Mouse (Mus musculus) spleen, adult 2 months (tissue): ENCODE results near the gene Srbd1. TPM values are rescaled to one million over a fixed set of nuclear protein-coding genes. Genes with fewer than 3 reads are reported as not detected.

ENCODE experiments used
- DNase-seq, 2 experiments: peaks; one replicate each; pipeline versions ENCODE4 v3.0.0 to v3.0.0-alpha.2; 2012 to 2021; ENCODE audit warnings: low spot score in 2 of 2, low read depth in 1 of 2
- H3K27ac ChIP-seq: fragments of 200-500 bp; 2 replicates; pipeline ENCODE4 v1.5.1; 2012; ENCODE audit warnings: low read length, inconsistent platforms; ENCODE audit not compliant: insufficient read depth
- H3K27me3 ChIP-seq: fragments of 200-500 bp; 2 replicates; pipeline ENCODE4 v1.6.1; 2012; ENCODE audit warnings: mild to moderate bottlenecking, moderate library complexity, low read length, inconsistent platforms; ENCODE audit not compliant: control insufficient read depth, insufficient read depth
- H3K36me3 ChIP-seq: fragments of 200-500 bp; 2 replicates; pipeline ENCODE4 v1.6.1; 2012; ENCODE audit warnings: mild to moderate bottlenecking, low read length, inconsistent platforms; ENCODE audit not compliant: control insufficient read depth, insufficient read depth
- H3K4me1 ChIP-seq: fragments of 200-500 bp; 2 replicates; pipeline ENCODE4 v1.6.1; 2011; ENCODE audit warnings: inconsistent platforms; ENCODE audit not compliant: control insufficient read depth, insufficient read depth, insufficient read length
- H3K4me3 ChIP-seq: fragments of 200-500 bp; 2 replicates; pipeline ENCODE4 v1.5.1; 2011; ENCODE audit warnings: mild to moderate bottlenecking, inconsistent platforms; ENCODE audit not compliant: insufficient read depth, insufficient read length; ENCODE audit errors: extremely low read depth
- CTCF ChIP-seq: fragments of 200-500 bp; IDR thresholded peaks from 2 replicates; pipeline ENCODE4 v1.5.1; 2011; ENCODE audit warnings: mild to moderate bottlenecking, inconsistent platforms; ENCODE audit not compliant: insufficient read depth, insufficient read length, insufficient replicate concordance; ENCODE audit errors: extremely low read depth
- POLR2A ChIP-seq: fragments of 200-500 bp; IDR thresholded peaks from 2 replicates; pipeline ENCODE4 v1.6.1; 2011; ENCODE audit warnings: low read depth, low read length, inconsistent platforms
- WGBS: fragments of 180-500 bp; shearing (Covaris S2); methylation state at CpG from one replicate; pipeline ENCODE4 v1.1.7; 2018; 5-methylcytosine and 5-hydroxymethylcytosine counted together
- polyA plus RNA-seq: library from polyadenylated mRNA; depleted of rRNA; stranded (reverse); fragments of >200 nt; gene quantifications from 2 replicates; pipeline ENCODE4 v1.2.3, GENCODE M21; 2012

The Srbd1 gene
- polyA plus RNA-seq, 1 experiment = 2.2 TPM

DNA sequence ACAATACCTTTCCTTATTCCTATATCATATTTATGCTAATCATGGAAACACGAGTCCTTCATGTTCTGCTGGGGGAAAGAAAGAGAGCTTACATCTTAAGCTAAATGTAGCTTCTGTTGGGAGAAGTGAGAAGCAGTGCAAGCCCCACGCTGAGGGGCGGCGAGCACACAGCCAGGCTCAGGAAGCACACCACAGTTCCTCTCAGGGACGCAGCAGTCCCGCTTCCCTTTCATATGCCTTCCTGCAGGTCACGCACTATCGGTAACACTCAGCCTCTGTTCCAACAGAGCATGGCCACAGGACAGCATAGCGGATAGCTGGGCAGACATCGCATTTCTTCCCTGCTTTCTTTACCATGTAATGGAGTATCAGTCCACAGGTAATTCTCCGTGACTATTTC lies 66.9 kb downstream of the Srbd1 start:
- no peak overlapping the region for H3K4me3 ChIP-seq
- 39% methylated on average over 11 of the region's 11 CpGs for WGBS

DNA sequence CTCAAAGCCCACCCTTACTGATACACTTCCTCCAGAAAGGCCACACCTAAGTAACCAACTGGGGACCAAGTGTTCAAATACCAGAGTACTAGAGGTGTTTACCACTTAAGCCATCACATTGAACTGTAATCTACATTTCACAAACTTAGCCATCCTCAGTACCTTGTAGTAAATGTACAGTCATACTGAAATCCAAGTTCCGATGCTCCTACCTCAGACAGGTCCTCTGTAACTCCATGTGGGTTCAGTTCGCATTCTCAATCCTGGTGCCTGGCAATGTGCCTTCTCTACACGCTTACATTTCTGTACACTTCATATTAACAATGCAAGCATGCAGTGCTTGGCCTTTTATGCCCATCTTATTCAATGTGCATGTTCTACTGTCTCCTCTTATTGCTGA lies 77.5 kb downstream of the Srbd1 start:
- no peak for DNase-seq
- H3K36me3 ChIP-seq = no peaks in the 10 kb centered on the region; the same call in 1 of the 2 replicates
- no peak overlapping the region for H3K27ac ChIP-seq
- TF ChIP-seq CTCF (no peak), POLR2A (no peak)
- no peak overlapping the region for H3K4me3 ChIP-seq
- H3K4me1 ChIP-seq = no peaks in the 10 kb centered on the region
- WGBS = 92% methylated on average over 3 of the region's 3 CpGs
- H3K27me3 ChIP-seq = no peaks in the 10 kb centered on the region

More for the DNA sequence above, 66.9 kb downstream of the Srbd1 start:
- no peaks in the 10 kb centered on the region for H3K27me3 ChIP-seq
- DNase-seq = no peak
- H3K36me3 ChIP-seq = no peaks in the 10 kb centered on the region
- no peak overlapping the region for H3K27ac ChIP-seq
- no peak for TF ChIP-seq POLR2A
- no peak for TF ChIP-seq CTCF
- no peaks in the 10 kb centered on the region for H3K4me1 ChIP-seq

DNA sequence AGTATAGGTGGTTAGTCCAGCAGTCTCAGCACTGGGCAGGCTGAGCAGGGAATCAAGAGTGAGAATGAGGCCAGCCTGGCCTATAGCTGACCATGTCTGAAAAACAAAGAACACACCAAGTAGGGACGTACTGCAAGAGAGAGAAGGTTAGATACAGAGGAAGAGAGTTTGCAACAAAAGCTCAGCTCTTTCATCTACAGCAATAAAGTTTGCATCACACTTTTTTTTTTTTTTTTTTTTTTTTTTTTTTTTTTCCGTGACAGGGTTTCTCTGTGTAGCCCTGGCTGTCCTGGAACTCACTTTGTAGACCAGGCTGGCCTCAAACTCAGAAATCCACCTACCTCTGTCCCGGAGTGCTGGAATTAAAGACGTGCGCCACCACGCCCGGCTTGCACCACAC lies 79.1 kb downstream of the Srbd1 start:
- no peaks in the 10 kb centered on the region for H3K27me3 ChIP-seq
- no peak for TF ChIP-seq CTCF
- no peak for TF ChIP-seq POLR2A
- H3K27ac ChIP-seq = no peak overlapping the region
- H3K36me3 ChIP-seq = no peaks in the 10 kb centered on the region; the same call in 1 of the 2 replicates
- H3K4me1 ChIP-seq = no peaks in the 10 kb centered on the region
- 91% methylated on average over 7 of the region's 7 CpGs for WGBS
- no peak for DNase-seq
- no peak overlapping the region for H3K4me3 ChIP-seq

DNA sequence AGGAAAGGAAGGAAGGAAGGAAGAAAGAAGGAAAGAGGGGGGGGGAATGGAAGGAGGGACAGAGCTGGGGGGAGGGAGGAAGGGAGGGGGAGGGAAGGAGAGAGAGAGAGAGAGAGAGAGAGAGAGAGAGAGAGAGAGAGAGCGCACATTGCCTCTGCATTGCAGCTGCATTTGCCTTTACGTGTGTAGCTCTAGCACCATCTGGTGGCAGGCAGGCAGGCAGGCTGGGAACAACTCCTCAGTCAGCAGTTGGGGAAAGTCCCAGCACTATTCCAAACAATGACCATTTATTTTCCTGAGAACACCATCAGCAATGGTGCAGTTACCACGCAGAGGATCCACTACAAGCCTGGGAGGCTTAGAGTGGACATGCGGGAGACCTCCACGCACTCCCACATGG lies 81.5 kb downstream of the Srbd1 start:
- DNase-seq = peak; percentile 2 to 40
- 48% methylated on average over 5 of the region's 5 CpGs for WGBS
- Histone ChIP-seq H3K27me3 (no peaks in the 10 kb centered on the region), H3K4me3 (no peak overlapping the region), H3K4me1 (no peaks in the 10 kb centered on the region), H3K27ac (no peak overlapping the region), H3K36me3 (no peaks in the 10 kb centered on the region; the same call in 1 of the 2 replicates)
- TF ChIP-seq POLR2A (no peak), CTCF (peak; percentile 90)

DNA sequence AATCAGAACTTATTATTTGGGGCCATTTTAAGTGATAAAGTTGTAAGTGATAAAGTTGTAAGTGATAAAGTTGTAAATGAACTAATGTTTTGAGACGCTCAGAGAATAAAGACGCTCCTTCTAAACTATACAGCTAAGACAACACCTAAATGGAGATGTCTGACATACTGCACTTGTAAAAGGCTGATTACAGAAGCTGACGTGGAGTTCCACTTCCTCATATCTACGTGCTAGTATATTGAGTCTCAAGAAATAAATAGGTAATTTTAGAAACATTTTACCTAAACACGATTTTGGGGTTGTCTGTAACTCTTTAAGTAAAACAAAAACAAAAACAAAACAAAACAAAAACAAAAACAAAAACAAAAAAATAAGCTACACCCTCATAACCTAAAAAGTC lies 84.1 kb downstream of the Srbd1 start:
- WGBS = 56% methylated on average over 5 of the region's 5 CpGs
- no peaks in the 10 kb centered on the region for H3K4me1 ChIP-seq
- H3K36me3 ChIP-seq = no peaks in the 10 kb centered on the region
- H3K27ac ChIP-seq = no peak overlapping the region
- TF ChIP-seq POLR2A (no peak), CTCF (no peak)
- DNase-seq = no peak
- no peaks in the 10 kb centered on the region for H3K27me3 ChIP-seq
- no peak overlapping the region for H3K4me3 ChIP-seq

DNA sequence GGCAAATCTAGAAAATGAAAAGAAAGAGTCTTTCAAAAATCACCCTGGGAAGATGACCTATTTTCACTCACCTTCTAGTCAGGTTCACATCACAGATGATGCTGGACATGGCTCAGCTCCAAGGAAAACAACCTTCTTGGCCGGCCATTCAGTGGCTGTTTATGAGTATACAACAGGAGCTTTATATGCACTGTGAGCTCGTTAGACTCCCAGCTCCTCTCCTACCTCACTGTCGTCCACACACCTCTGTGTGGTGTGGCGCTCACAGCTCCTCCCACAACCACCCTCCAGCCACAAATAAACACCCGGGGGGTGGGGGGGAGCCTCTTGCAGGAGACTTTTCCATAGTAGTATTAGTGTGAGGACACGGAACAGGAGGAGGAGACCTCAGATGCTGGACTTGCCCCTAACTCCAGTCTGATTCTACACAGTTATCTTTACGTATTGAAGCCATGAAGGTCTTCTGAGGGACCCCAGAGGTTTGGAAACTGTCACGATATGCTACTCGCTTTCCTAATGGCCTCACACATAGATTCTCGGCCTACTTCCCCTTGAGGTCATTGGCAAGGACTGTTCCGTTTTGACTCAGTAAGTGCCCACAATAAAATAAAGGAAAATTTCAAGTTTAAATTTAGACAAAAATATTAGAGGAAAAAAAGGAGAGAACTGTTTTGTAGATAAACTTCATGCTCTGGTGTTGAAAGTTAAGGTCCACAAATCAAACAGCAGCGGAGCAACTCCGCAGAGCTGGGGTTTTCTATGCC lies 104.6 kb downstream of the Srbd1 start:
- Histone ChIP-seq H3K27me3 (no peaks in the 10 kb centered on the region), H3K4me1 (no peaks in the 10 kb centered on the region), H3K27ac (no peak overlapping the region), H3K36me3 (no peaks in the 10 kb centered on the region), H3K4me3 (no peak overlapping the region)
- no peak for DNase-seq
- WGBS = 90% methylated on average over 13 of the region's 13 CpGs
- TF ChIP-seq POLR2A = no peak
- no peak for TF ChIP-seq CTCF

DNA sequence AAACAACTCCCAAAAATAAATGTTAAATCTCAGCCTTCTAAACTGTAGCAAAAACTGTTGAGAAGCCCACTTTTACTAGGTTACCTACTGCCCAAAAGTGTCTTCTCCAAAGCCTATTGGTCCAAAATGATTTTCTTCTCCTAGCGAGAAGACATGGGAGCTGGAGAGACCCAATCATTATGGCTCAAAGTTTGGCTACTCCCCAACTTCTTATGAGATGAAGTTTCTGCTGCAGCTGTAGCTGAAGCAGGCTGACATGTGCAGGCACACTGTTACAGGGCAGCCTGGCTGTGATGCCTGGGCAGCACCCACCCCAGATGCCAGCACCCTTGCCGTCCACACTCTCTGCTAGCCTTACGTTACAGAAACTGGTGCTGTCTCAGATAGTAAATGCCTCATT lies 105.2 kb downstream of the Srbd1 start:
- WGBS = 96% methylated on average over 3 of the region's 3 CpGs
- Histone ChIP-seq H3K4me1 (no peaks in the 10 kb centered on the region), H3K36me3 (no peaks in the 10 kb centered on the region), H3K4me3 (no peak overlapping the region), H3K27ac (no peak overlapping the region), H3K27me3 (no peaks in the 10 kb centered on the region)
- no peak for DNase-seq
- TF ChIP-seq CTCF (no peak), POLR2A (no peak)
